Mouse (Mus musculus) kidney, postnatal 10 days (tissue): ENCODE results near the gene Unc93b1.
"Not testable (repeated sequence)": the region's sequence is repeated elsewhere in the genome, so short reads cannot be mapped to it uniquely, and the experiment has no call there.

Source experiments
- DNase-seq: peaks from one replicate; pipeline ENCODE4 v3.0.0; 2021; ENCODE audit warnings: mixed read lengths

Gene Unc93b1

GRCm38 (mm10) chr19:3948546-3948945, 13.6 kb downstream of the Unc93b1 start:
- DNase-seq = no peak

DNA sequence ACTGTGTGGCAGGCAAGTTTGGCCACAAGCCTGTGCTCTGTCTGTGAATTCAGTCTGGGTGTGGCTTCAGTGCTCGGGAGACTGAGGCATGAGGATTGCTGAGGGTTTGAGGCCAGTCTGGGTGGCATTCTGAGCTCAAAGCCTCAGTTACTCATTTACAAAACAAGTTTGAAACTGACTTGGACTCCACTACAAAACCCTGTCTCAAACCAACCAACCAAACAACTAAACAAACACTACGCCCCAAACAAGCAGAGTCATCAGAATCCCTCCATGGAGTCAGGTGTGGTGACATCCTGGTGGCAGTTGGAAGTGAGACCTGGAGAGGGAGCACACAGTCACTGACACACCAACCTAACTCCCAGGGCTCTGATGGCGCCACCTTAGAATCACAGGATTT, 15.3 kb downstream of the Unc93b1 start:
- no peak for DNase-seq

DNA sequence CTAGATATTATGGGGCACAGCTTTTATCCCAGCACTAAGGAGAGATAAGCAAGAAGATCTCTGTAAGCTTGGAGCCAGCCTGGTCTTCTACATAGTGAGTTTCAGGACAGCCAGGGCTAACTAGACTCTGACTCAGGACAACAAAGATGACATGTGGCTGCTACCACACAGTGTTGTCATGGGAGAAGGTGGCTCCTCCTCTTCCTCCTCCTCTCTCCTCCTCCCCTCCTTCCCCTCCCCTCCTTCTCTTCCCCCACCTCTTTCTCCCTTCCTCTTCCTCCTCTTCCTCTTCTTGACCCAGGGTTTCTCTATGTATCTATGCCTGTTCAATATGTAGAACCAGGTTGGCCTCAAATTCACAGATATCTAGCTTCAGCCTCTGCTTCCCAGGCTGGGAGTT, 16.5 kb downstream of the Unc93b1 start:
- DNase-seq = no peak

- no peak for DNase-seq
These were observed 17.1 kb downstream of the Unc93b1 start for GRCm38 (mm10) chr19:3952099-3952498.

- no peak for DNase-seq
These were observed 20.0 kb downstream of the Unc93b1 start for GRCm38 (mm10) chr19:3955033-3955432.

DNA sequence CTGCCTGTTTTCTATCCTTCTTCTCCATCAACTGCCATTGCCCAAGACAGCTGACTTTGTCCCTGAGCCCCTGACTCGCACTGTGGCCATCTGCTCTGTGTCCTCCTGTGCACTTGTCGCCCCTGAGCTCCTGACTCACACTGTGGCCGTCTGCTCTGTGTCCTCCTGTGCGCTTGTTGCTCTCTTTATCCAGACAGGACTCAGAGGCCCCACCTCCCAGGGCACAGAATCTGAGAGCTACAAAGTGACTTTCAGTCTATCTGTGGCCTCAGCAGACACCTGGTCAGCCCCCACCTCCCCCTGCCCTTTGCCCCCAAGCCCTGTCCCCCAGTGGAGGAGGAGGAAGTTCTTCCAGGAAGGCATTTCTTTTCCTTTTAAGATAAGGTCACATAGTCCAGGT, 20.8 kb downstream of the Unc93b1 start:
- no peak for DNase-seq

GRCm38 (mm10) chr19:3957296-3958036, 22.5 kb downstream of the Unc93b1 start:
- DNase-seq = not testable (repeated sequence)

- peak; percentile 44 for DNase-seq
These were observed 23.5 kb downstream of the Unc93b1 start, which contains the start of gene Aldh3b3 for GRCm38 (mm10) chr19:3958470-3958869. Gene Aldh3b3 (plus strand): TSS chr19:3958645.

- DNase-seq = no peak
These were observed 24.0 kb downstream of the Unc93b1 start for GRCm38 (mm10) chr19:3959030-3959429.

- DNase-seq = no peak
These were observed 25.2 kb downstream of the Unc93b1 start for GRCm38 (mm10) chr19:3960211-3960610.

GRCm38 (mm10) chr19:3961805-3962204, 26.8 kb downstream of the Unc93b1 start:
- DNase-seq = not testable (repeated sequence)

GRCm38 (mm10) chr19:3962469-3962868, 27.5 kb downstream of the Unc93b1 start:
- peak; percentile 59 for DNase-seq

DNA sequence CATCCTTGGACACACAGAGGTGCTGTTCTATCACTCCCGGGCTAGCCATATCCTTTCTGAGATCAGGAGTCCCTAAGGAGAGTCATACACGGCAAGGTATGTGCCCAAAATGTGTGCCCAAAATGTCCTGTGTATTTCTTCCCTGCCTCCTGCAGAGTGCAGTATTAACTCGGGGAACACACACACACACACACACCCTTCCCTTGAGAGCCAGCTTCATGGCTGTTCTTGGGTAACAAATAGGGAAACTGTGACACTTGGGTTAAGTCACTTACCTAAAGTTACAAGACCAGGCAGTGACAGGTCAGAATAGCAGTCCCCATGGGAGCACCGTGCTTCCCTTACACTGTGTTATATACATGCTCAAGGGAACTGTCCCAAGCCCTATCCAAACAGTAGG, 29.0 kb downstream of the Unc93b1 start:
- DNase-seq = no peak

DNA sequence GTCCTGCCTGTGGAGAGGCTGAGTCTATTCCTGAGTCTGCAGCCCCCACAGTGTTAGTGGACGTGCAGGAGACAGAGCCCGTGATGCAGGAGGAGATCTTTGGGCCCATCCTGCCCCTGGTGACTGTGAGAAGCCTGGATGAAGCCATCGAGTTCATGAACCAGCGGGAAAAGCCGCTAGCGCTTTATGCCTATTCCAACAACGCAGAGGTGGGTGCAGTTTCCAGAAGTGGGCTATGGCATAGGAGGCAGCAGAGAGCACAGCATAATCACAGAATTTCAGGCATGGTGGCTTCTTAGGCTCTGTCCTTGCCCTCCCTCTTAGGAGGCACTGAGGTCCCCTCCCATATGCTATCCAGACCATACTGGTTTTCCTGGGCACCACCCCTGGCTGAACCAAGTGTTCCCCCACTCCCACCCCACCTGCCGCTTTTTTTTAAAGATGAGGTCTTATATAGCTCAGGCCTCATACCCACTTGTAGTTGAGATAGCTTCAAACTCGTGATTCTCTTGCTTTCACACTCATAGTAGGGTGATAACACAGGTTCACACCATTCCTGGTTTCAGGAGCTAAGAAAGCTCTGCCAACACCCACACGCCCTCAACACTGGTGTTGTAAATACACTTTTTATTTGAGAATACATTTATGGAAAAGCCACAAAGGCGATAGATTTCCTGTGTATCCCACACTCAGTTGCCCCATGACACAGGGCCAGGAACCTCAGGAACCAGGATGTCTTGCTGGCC, 31.5 kb downstream of the Unc93b1 start:
- no peak for DNase-seq

DNA sequence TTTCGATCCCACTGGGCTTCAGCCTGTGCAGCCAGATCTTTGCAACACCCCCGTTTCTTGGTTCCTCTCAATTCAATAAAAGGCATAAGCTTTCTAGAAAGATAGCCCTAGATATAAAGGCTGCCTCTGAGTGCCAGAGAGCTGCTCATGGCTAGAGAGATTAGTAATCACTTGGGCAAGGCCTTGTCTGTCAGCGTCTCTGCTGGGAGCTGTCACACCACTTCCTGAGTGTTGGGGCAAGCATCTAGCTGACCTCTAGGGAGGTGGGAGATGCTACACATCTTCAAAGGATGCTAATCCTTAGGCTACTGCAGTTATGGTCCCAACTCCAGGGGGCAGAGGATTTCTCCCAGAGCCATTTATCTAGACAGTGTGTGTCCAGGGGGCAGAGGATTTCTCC, 32.3 kb downstream of the Unc93b1 start:
- no peak for DNase-seq

DNA sequence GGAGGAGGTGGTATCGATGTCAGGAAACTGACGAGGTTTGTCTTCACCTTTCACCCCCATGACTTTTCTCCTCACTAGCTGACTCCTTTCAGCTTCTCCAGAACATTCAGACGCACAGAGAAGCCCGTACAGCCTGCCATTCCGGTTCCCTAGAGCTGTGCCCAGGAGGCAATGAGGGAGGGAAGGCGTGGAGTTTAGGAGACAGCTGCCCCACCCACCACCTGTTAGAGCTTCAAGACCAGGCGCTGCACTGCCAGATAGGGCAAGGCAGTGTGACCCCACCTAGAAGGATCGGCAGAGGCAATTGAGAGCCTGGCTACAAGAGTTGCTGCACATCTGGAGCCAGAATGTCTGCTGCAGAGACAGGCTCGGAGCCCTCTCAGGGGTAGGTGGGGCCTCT, 37.2 kb downstream of the Unc93b1 start, which contains the start of gene Aldh3b2:
Aldh3b2 (plus strand) TSS at position 100 of the 400 bp plus-strand sequence.
- no peak for DNase-seq

DNA sequence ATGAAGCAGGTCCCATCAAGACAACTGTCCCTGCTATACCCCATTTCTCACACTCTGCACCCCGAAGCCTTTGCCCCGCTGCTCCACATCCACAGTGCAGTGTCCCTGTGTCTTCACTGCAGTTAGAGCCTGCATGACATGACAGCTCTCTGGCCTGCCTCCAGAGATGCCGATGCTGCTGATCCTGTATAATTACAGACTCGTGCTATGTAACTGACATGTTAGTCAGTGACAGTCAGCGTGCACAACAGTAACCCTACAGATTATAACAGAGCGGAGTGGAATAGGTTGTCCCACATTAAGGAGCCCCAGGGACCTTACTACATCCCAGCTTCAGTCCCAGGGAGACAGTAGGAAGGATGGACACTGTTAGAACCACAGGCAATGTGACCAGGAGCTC, 39.6 kb downstream of the Unc93b1 start:
- DNase-seq = not testable (repeated sequence)

- DNase-seq = no peak
These were observed 40.9 kb downstream of the Unc93b1 start for GRCm38 (mm10) chr19:3975866-3976265.

GRCm38 (mm10) chr19:3980309-3980708, 45.3 kb downstream of the Unc93b1 start:
- DNase-seq = peak; percentile 90

DNA sequence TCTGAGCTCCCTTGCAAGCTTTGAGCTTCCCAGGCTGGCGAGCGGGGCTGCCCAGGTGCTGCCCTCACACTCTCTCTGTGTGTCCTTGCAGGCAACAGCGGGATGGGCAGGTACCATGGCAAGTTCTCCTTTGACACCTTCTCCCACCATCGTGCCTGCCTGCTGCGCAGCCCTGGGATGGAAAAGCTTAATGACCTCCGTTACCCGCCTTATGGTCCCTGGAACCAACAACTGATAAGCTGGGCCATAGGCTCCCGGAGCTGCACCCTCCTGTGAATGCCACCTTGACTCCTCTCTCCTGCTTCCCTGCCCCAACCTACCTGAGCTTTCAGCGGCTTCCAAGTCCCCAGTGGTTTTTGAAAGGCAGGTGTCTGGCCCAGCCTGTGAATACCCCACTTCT, 45.9 kb downstream of the Unc93b1 start:
- no peak for DNase-seq

- no peak for DNase-seq
These were observed 48.7 kb downstream of the Unc93b1 start for GRCm38 (mm10) chr19:3983527-3984200.

DNA sequence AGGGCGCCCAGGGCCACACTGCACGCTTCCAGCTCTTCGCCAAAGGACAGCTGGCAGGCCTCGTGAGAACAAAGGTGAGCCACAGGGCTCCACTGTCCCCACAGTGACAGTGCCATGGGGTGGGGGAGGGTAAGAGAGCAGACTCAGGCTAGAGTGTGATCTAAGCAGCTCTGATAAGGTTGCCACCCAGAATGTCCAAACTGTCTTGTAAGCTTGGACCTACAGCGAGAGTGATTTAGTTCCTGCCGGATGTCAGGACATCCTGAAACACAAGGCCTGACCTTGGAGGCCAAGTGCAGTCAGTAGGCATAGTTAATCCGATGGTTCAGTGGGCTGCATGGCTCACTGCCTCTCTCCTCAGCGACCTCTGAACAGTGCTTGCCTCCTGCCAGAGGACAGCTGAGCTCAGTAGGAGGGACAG, 50.3 kb downstream of the Unc93b1 start:
- peak; percentile 76 for DNase-seq

DNA sequence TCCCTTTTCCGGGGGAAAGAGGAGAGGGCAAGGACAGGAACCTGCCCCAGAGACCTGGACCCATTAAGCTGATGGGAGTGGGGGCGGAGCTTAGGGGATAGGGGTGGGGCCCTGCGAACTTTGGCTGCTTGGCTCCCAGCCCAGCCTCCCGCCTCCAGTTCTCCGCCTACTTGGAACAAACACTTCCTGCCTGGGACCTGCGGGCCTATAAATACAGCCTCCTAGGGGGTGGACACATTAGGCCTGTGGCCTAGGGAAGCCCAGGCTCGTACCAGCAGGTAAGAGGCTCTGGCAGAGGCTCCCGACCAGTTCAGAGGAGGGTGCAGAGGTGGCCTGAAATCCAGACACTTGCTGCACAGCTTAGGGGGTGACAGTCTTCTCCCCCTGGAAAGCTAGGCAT, 51.3 kb downstream of the Unc93b1 start, which contains the start of gene Acy3:
Acy3 (plus strand) TSS at position 237 of the 400 bp plus-strand sequence.
- peak; percentile 97 for DNase-seq
